Mouse (Mus musculus) liver, postnatal 0 days (tissue): ENCODE data around the gene Filip1.

Experiments
- CTCF ChIP-seq: sonication (generic); IDR thresholded peaks from 2 replicates; pipeline ENCODE4 v1.5.1; 2016; ENCODE audit warnings: antibody characterized with exemption, low read depth
- EP300 ChIP-seq: IDR thresholded peaks from 2 replicates; pipeline ENCODE4 v1.6.1; 2016; ENCODE audit warnings: antibody characterized with exemption, low read depth, mild to moderate bottlenecking

DNA sequence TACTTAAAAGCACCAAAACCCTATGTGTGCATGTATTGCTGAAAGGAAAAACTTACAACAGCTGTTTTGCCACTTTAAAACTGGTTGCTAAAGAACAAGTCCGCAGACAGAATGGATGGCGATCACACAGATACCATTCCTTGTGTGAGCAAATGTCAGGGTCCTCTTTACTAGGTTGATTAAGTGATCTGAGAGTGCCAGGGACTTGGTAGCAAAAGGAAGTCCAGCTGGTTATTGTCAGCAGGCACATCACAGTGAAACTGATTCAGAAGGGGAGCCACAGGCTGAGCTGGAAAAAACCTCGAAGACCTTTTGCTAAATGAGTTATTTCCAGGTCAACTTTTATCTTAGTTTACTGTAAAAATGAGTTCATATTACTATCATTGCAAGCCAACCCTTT is 89.4 kb downstream of the Filip1 start:
- TF ChIP-seq EP300 (no peak), CTCF (no peak)
